Mouse (Mus musculus): ENCODE measurements around the gene Tcea2.

GRCm38 (mm10) chr2:181685686-181686085 is 5.6 kb downstream of the Tcea2 start:
- TF ChIP-seq CTCF (IDR thresholded peaks at IDR 0.05; ENCODE audit: low read depth) (no peak), EP300 (IDR thresholded peaks at IDR 0.05; ENCODE audit: low read depth) (no peak)

Data from liver, postnatal 0 days (tissue).